Mouse (Mus musculus) left cerebral cortex, postnatal 4 days (tissue): Measurements from ENCODE around the gene Ablim2. TPM values are rescaled to one million over a fixed set of nuclear protein-coding genes. Genes with fewer than 3 reads are reported as not detected.

ENCODE experiments used
- DNase-seq: peaks from one replicate; pipeline ENCODE4 v3.0.0-alpha.2; 2022
- intact Hi-C: fragments of 180-260 bp; cut with DNase I; formaldehyde crosslinking; loops from one replicate; pipeline ENCODE4 v1.15.1; 2025
- total RNA-seq, 2 experiments: library from RNA; stranded (reverse); gene quantifications; 2 replicates each; pipeline ENCODE4 v1.2.3; 2021

Gene Ablim2
- total RNA-seq, 2 experiments from 2014 or later: 48.5 to 53.3 TPM

DNA sequence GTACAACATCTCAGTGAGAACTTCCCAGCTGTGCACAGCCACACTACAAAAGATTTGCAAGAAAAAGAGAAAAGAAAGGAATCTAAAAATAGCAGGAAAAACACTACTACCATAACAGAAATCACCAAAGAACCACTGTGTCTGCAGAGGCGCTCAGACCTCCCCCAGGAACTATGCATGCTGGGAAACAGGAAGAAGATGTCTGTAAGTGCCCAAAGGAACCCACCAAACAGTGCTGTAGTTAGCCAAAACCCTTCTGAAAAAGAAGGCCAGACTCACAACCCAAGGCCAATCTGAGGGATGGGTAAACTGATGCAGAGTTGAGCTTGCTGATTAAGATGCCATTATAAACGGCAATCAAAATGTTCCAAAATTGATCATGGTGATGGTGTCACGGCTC, 47.5 kb downstream of the Ablim2 start:
- intact Hi-C loops: no loop called here
- DNase-seq: no peak

- DNase-seq: no peak
- intact Hi-C loops: no loop called here
Observed at GRCm38 (mm10) chr5:35807018-35807417, 49.3 kb downstream of the Ablim2 start.

- intact Hi-C loops: no loop called here
Observed at GRCm38 (mm10) chr5:35810526-35810925, 52.8 kb downstream of the Ablim2 start.

GRCm38 (mm10) chr5:35811639-35812295, 54.1 kb downstream of the Ablim2 start:
- intact Hi-C loops: no loop called here
- DNase-seq: no peak

More at GRCm38 (mm10) chr5:35810526-35810925, 52.8 kb downstream of the Ablim2 start:
- DNase-seq: no peak

- intact Hi-C loops: no loop called here
- DNase-seq: peak; percentile 75
Observed at GRCm38 (mm10) chr5:35814334-35814941, 56.8 kb downstream of the Ablim2 start.

DNA sequence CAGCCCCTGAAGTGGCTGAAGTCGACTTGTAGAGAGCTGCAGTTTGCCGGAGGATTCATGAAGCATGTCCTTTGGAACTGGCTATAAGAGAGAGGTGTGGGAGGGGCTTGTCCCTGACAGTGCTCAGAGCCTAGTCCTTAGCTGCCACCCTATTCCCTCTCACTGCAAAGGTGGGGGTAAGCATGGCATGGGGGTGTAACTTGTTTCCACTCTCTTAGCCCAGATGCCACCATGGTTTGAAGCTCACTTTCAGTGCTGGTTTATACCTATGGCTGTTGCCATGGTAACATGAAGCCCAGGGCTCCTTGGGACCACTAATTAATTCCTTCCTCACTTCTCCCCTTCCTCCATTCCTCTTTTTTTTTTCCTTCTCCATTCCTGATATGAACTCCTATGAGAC, 57.4 kb downstream of the Ablim2 start:
- intact Hi-C loops: no loop called here
- no peak for DNase-seq

DNA sequence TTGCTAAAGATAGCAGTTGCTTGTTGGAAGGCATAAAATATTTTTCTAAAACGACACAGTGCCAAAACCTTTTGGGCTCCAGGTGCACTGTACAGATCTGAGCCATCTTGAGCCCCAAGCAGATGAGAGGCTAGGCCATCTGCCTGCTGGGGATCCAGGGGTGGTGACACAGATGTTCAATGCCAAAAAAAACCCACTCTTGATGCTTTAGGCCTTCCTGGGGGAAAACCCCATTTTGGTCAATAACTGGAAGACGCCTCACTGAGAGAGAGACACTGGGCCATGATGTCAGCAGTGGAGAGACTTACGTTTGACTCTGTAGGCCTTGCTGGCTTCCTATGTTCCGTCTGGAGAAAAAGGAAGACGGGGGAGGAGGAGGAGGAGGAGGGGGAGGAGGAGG, 59.6 kb downstream of the Ablim2 start:
- DNase-seq: no peak
- intact Hi-C loops: no loop called here

GRCm38 (mm10) chr5:35817882-35818281, 60.2 kb downstream of the Ablim2 start:
- intact Hi-C loops: no loop called here
- no peak for DNase-seq

DNA sequence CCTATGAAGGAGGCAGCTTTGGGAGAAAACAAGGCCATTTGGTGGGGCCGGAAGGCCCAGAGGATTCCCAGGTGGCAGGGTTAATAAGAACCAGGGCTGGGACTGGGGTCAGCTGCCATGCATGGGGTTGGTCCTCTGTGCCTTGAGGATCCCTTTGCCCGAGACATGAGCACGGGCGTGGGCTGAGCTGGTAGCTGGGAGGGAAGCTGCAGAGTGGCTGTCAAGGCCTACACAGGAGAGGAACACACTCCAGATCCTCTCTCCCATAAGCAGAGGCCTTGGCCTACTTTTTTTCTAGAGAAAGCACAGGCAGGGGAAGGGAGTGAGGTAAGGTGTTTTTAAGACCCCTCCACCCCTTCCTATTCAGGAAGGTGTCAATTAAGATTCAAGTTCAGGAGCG, 65.0 kb downstream of the Ablim2 start:
- no peak for DNase-seq
- intact Hi-C loops: no loop called here

DNA sequence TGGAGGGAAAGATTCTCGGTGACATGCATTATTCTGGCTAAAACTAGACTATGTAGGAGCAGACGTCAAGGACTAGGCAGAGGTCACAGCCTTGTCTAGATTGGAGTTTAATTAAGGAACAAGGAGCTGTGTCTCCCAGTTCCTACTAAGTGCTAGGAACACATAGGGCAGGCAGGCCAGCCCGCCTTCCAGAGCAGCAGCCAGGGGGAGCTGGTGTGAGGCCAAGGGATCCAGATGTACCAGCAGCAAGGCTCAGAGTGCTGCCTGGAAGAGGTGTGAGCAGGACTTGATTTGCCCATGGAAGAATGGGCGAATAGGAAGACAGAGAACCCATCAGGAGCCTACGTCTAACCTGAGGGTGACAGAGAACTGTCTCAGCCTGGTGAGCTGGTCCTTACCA, 68.8 kb downstream of the Ablim2 start:
- no peak for DNase-seq
- intact Hi-C loops: no loop called here

DNA sequence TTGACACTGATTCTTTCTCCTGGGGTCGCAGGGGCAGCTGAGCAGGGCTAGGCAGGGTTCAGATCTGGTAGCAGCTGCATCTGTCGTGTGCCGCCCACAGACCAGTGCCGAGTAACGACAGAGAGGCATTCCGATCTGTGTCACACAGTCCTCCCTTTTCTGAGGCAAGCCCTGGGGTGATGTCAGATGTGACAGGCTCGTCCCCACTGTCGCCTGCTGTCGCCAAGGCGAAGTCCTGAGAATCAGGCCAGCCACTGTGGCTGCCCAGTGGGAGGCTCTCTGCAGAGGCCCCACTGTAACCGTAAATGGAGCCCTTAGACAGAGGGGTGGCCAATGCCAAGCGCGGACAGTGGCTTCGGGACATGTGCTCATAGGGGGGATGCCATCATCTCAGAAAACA, 69.4 kb downstream of the Ablim2 start:
- intact Hi-C loops: no loop called here
- peak; percentile 68 for DNase-seq

DNA sequence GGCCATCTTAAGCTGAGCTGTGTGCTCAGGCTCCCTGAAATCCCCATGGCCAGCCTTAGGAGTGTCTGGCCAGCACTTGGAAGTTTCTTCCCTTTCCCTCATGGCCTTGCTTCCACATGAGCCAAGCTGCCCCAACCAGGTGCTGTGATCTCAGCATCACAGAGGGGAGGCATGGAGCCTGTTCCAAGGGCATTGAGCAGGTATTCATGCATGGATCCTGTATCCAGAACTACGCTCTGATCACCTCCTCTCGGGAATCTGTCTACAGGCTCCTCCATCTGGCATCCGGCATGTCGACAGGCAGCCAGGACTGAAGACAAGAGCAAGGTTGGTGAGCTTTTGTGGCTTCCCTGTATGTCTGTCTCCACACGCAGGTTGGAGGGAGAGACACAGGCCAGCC, 70.2 kb downstream of the Ablim2 start:
- intact Hi-C loops: no loop called here
- no peak for DNase-seq

DNA sequence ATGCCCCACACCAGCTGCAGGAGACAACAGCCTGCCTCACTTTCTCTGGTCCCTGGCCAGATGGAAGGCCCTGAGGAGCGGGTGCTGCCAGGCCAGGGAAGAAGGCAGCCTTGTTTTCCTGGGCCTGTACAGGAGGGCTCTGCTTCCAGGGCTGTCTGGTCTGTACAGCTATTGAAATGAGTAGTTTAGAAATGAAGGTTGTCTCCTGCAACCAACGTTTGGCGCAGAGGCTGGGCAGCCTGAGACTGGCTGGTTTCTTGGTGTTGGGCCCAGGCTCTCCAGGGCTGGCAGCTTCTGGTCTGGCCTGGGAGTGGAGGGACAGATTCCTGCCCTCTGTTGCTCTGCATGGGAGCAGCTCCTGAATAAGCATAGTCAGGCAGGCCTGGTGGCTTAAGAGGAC, 72.4 kb downstream of the Ablim2 start:
- intact Hi-C loops: no loop called here
- DNase-seq: peak; percentile 74

- intact Hi-C loops: no loop called here
- DNase-seq: no peak
Observed at GRCm38 (mm10) chr5:35833881-35834280, 76.2 kb downstream of the Ablim2 start.

DNA sequence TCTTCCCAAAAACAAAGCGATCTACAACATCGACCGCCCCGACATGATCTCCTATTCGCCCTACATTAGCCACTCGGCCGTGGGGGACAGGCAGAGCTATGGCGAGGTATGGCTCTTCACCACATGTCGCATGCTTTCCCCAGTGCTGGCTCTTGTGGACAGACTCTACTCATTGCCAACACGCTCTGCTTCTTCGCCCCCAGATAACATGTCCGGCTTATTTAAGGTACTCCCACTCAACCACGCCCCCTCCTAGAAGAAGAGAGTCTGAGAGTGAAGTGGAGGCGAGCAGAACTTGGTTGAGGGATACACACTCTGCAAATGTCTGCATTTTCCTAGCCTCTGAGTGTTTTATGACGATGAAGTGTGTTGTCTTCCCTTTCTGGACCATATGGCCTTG, 79.3 kb downstream of the Ablim2 start:
- intact Hi-C loops: no loop called here
- DNase-seq: no peak

- intact Hi-C loops: no loop called here
Observed at GRCm38 (mm10) chr5:35839262-35839661, 81.6 kb downstream of the Ablim2 start.

GRCm38 (mm10) chr5:35851485-35851884, 93.8 kb downstream of the Ablim2 start:
- intact Hi-C loops: loop anchor here (10.0 kb wide), 2 partner anchors 107 to 257 kb away; no protein-coding TSS in a partner anchor
- no peak for DNase-seq

More at GRCm38 (mm10) chr5:35839262-35839661, 81.6 kb downstream of the Ablim2 start:
- DNase-seq: no peak

GRCm38 (mm10) chr5:35853463-35853862, 95.8 kb downstream of the Ablim2 start:
- intact Hi-C loops: loop anchor here (10.0 kb wide), 2 partner anchors 109 to 259 kb away; no protein-coding TSS in a partner anchor
- peak; percentile 66 for DNase-seq

GRCm38 (mm10) chr5:35856245-35856644, 98.6 kb downstream of the Ablim2 start:
- intact Hi-C loops: loop anchor here (10.0 kb wide), 2 partner anchors 111 to 261 kb away; no protein-coding TSS in a partner anchor
- peak; percentile 43 for DNase-seq

DNA sequence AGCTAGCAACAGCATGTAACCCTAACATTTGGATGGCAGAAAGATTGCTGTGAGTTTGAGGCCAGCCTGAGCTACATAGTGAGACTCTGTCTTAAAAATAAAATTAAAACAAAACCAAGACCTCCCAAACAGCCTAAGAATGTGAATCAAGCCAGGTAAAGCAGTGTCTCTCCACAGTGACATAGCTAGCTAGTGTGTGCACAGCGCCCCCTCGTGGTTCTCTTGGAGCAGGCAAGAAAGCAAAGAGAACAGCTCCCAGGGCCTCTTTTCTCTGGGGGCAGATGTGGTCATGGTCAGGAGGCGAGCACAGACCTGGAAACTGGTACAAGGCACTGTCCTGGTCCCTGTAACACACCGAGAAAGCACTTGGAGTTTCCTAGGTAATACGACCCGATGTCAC, 100.4 kb downstream of the Ablim2 start:
- peak; percentile 87 for DNase-seq
- intact Hi-C loops: loop anchor here (10.0 kb wide), 2 partner anchors 113 to 263 kb away; no protein-coding TSS in a partner anchor

DNA sequence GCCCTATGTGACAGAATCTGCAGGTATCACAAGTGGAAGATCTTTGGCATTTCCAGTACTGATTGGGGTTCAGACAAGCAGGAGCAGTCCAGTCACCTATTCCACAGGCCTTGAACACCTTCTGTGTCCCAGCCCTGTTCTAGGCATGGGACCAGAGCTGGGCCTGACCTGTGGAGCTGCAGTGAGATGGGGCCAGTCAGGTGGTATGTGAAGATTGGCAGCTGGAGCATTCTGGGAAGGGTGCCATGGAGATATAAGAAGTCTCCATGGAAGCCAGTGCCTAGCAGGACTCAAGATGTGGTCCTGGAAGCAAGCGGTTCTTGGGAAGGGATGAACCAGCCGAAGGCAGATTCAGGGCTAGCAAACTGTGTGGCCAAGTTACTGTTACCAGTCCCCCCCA, 103.8 kb downstream of the Ablim2 start:
- DNase-seq: no peak
- intact Hi-C loops: no loop called here

DNA sequence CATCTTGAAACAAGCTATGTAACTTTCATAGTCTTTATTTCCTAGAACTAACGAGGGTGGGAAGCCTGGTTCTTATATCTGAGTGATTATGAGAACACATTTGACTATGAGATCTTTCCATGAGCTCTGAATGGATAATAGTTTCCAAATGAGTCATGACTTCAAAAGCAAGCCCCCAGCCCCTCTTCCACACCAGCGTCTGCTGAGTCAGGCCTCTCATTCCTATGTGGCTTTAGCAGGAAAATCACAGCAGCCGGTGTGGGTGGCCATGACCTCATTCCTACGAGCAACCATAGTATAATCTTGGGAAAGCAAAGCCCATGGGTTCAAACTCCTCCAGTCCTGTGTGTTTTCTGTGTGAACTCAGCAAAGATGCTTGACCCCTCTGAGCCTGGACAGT, 112.3 kb downstream of the Ablim2 start:
- no peak for DNase-seq

More for the DNA sequence above, 112.3 kb downstream of the Ablim2 start:
- intact Hi-C loops: loop anchor here (2.0 kb wide), 1 partner anchor 105 kb away; no protein-coding TSS in a partner anchor
